In the genomic region with DNA sequence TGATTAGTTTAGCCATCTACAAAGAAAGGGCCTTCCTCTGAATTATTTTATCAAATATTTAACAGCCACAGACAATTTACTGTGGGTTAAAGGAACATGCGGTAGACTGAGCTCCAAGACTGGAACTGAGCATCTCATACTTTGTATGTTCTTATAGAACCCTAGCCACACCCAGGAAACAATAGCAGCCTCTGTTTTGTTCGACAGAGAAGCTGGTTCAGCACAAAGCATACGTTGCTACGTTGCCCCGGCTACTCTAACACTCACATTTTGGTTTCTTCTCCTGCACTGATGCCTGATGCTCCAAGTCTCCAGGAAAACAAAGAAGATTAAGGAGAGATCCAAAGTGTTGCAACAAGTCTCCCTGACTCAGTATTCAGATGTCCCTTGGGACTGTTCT, we compare ENCODE assay signal across 19 mouse cellular contexts.
"Had no signal": no experiment of that assay in that cellular context is flagged by ENCODE, and none has a peak within 500 bp of the region (broad histone marks: within the 10 kb centered on the region; RNA-seq: fewer than 3 reads in every experiment).

No protein-coding gene starts in this region.

- H3K9me3 ChIP-seq: liver, embryonic 13.5 days; lung, embryonic 15.5 days; midbrain, embryonic 12.5 days; midbrain, embryonic 15.5 days; neural tube, embryonic 13.5 days had no signal

- ATAC-seq: intestine, embryonic 16.5 days; midbrain, embryonic 15.5 days had no signal

- H3K27ac ChIP-seq: layer of hippocampus, adult 2 months; left cerebral cortex, adult 2 months; liver, embryonic 13.5 days; lung, embryonic 15.5 days; midbrain, embryonic 12.5 days; midbrain, embryonic 15.5 days; neural tube, embryonic 13.5 days; stomach, postnatal 0 days had no signal

- H3K4me1 ChIP-seq: liver, embryonic 13.5 days; lung, embryonic 15.5 days; midbrain, embryonic 12.5 days; midbrain, embryonic 15.5 days; neural tube, embryonic 13.5 days had no signal

- H3K27me3 ChIP-seq: liver, embryonic 13.5 days; lung, embryonic 15.5 days; midbrain, embryonic 12.5 days; midbrain, embryonic 15.5 days; neural tube, embryonic 13.5 days had no signal

- DNase-seq: kidney, adult 18-20 months; kidney, adult 9 months; kidney, postnatal 14 days; kidney, postnatal 4 days; layer of hippocampus, adult 9-11 months; layer of hippocampus, postnatal 36 days; liver, embryonic 13.5 days; lung, postnatal 10 days; lung, postnatal 4 days; retina, postnatal 1 day; right cerebral cortex, postnatal 4 days had no signal

- H3K36me3 ChIP-seq: liver, embryonic 13.5 days; lung, embryonic 15.5 days; midbrain, embryonic 12.5 days; midbrain, embryonic 15.5 days; neural tube, embryonic 13.5 days had no signal

- H3K4me3 ChIP-seq: layer of hippocampus, adult 2 months; left cerebral cortex, adult 2 months; liver, embryonic 13.5 days; lung, embryonic 15.5 days; midbrain, embryonic 12.5 days; midbrain, embryonic 15.5 days; neural tube, embryonic 13.5 days had no signal
